Mouse (Mus musculus) sigmoid colon, adult 10 weeks (tissue): Measurements from ENCODE around the gene Gdpd4. TPM values are rescaled to one million over a fixed set of nuclear protein-coding genes. Genes with fewer than 3 reads are reported as not detected.

ENCODE experiments used
- polyA plus RNA-seq: library from polyadenylated mRNA; stranded (reverse); fragments of 350-450 nt; fragmentation: Illumina TruSeq; extraction: RNeasy Lipid Tissue Mini Kit (QIAGEN cat#74804); gene quantifications from one replicate; pipeline ENCODE4 v1.2.3, GENCODE M21; 2014; ENCODE audit warnings: low read depth, low replicate concordance

Gene Gdpd4
- not detected for polyA plus RNA-seq

GRCm38 (mm10) chr7:97919742-97920141 is at the start of gene Gdpd4:
TSS of gene Gdpd4 (plus strand) at chr7:97919955.

Other genes with a start within 250 kb of the Gdpd4 start
- gene Clns1a, start 223.3 kb upstream of the Gdpd4 start, polyA plus RNA-seq = 69.7 TPM
- gene Aqp11, start 181.7 kb upstream of the Gdpd4 start, polyA plus RNA-seq = 33.0 TPM
- gene Pak1, start 131.4 kb upstream of the Gdpd4 start, polyA plus RNA-seq = 100 TPM
- 2.9 TPM for gene Myo7a, start 199.6 kb downstream of the Gdpd4 start, polyA plus RNA-seq
- 1.8 TPM for gene Omp, start 225.5 kb downstream of the Gdpd4 start, polyA plus RNA-seq